Mouse (Mus musculus) liver, embryonic 14.5 days (tissue): Measurements from ENCODE around the gene Ppid.

ENCODE experiments used
- CTCF ChIP-seq: IDR thresholded peaks from 2 replicates; pipeline ENCODE4 v1.5.1; 2016; ENCODE audit warnings: antibody characterized with exemption, low read depth, control low read depth
- EP300 ChIP-seq: IDR thresholded peaks from 2 replicates; pipeline ENCODE4 v1.6.1; 2016; ENCODE audit warnings: antibody characterized with exemption, low read depth

DNA sequence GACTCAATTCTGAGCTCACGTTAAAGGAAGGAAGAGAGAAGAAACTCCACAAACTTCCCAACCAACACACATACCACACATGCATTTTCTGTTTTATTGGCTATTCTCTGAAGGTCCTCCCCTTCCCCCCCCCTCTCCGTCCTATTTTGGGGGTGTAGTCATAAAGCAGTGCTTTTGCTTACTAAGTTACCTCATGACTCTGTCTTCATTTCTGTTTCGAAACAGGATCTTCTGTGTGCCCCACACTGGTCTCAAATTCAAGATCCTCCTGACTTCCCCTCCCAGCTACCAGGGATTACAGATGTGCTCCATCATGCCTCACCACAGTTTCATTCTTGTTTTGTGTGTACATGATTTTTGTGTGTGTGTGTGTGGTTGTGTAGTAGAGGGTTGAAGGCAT, 18.7 kb upstream of the Ppid start:
- no peak for TF ChIP-seq CTCF
- TF ChIP-seq EP300: no peak
